Mouse (Mus musculus) CH12.LX (cell line): ENCODE measurements around the gene Cblc. TPM values are rescaled to one million over a fixed set of nuclear protein-coding genes. Genes with fewer than 3 reads are reported as not detected.

Experiments
- DNase-seq: peaks from one replicate; pipeline ENCODE4 v3.0.0-alpha.2; 2013; ENCODE audit errors: extremely low read depth
- H3K27ac ChIP-seq: 2 replicates; pipeline ENCODE4 v1.5.1; 2012; ENCODE audit warnings: low read depth, mild to moderate bottlenecking, control low read depth, moderate library complexity; ENCODE audit not compliant: insufficient read depth
- H3K27me3 ChIP-seq: replicated peaks from 2 replicates; pipeline ENCODE3; 2012; ENCODE audit warnings: inconsistent platforms
- H3K36me3 ChIP-seq, 2 experiments: replicated peaks in 1 of 2; 2 replicates each; pipeline versions ENCODE3 to v1.6.1; 2012; ENCODE audit warnings: inconsistent platforms in 1 of 2, low read length in 1 of 2, mild to moderate bottlenecking in 1 of 2, mixed read lengths in 1 of 2, moderate library complexity in 1 of 2; ENCODE audit not compliant: control insufficient read depth in 1 of 2, insufficient read depth in 1 of 2
- H3K4me1 ChIP-seq, 2 experiments: 2 replicates each; pipeline ENCODE4 v1.6.1; 2012; ENCODE audit warnings: inconsistent platforms in 1 of 2, moderate library complexity in 1 of 2; ENCODE audit not compliant: insufficient read depth in 2 of 2, control insufficient read depth in 1 of 2
- H3K4me2 ChIP-seq: 2 replicates; pipeline ENCODE4 v1.6.1; 2012; ENCODE audit warnings: low read depth, mild to moderate bottlenecking, control low read depth; ENCODE audit not compliant: poor library complexity, insufficient read depth, severe bottlenecking
- H3K4me3 ChIP-seq, 3 experiments: fragments of 150-350 bp in 1 of 3; sonication (generic) in 1 of 3; replicated peaks in 1 of 3; 2 replicates each; pipeline versions ENCODE3 to v1.5.1; 2011 to 2012; ENCODE audit warnings: low read depth in 2 of 3, low read length in 2 of 3, mild to moderate bottlenecking in 2 of 3, moderate library complexity in 2 of 3, control low read depth in 1 of 3, improper control_type of control experiment in 1 of 3, inconsistent platforms in 1 of 3, mixed read lengths in 1 of 3; ENCODE audit not compliant: poor library complexity in 1 of 3
- H3K79me2 ChIP-seq: replicated peaks from 2 replicates; pipeline ENCODE4 v1.6.1; 2012; ENCODE audit warnings: mild to moderate bottlenecking, moderate library complexity; ENCODE audit not compliant: control insufficient read depth, poor library complexity, insufficient read depth, severe bottlenecking; ENCODE audit errors: extremely low read depth
- H3K9ac ChIP-seq: 2 replicates; pipeline ENCODE4 v1.6.1; 2012; ENCODE audit warnings: low read depth, mild to moderate bottlenecking, control low read depth, moderate library complexity; ENCODE audit not compliant: insufficient read depth
- H3K9me3 ChIP-seq: replicated peaks from 2 replicates; pipeline ENCODE3; 2012; ENCODE audit warnings: low read length, inconsistent platforms, mixed read lengths
- CTCF ChIP-seq, 2 experiments: IDR thresholded peaks in 1 of 2; conservative IDR thresholded peaks in 1 of 2; 2 replicates each; pipeline ENCODE4 v1.5.1; 2011 to 2012; ENCODE audit warnings: low read depth in 2 of 2, low read length in 2 of 2, improper control_type of control experiment in 1 of 2, inconsistent platforms in 1 of 2, mild to moderate bottlenecking in 1 of 2, moderate library complexity in 1 of 2
- EP300 ChIP-seq: IDR thresholded peaks from 2 replicates; pipeline ENCODE4 v1.6.1; 2011; ENCODE audit warnings: low read length, improper control_type of control experiment
- GABPA ChIP-seq: IDR thresholded peaks from 2 replicates; pipeline ENCODE4 v1.6.1; 2012; ENCODE audit warnings: low read depth, low read length, improper control_type of control experiment, inconsistent platforms; ENCODE audit not compliant: insufficient replicate concordance
- IRF4 ChIP-seq: IDR thresholded peaks from 2 replicates; pipeline ENCODE4 v1.6.1; 2014; ENCODE audit warnings: low read depth, mild to moderate bottlenecking, inconsistent platforms, low read length, improper control_type of control experiment
- KAT2A ChIP-seq: IDR thresholded peaks from 2 replicates; pipeline ENCODE4 v1.6.1; 2012; ENCODE audit warnings: low read length, improper control_type of control experiment, inconsistent platforms; ENCODE audit not compliant: insufficient replicate concordance
- MAX ChIP-seq: IDR thresholded peaks from 2 replicates; pipeline ENCODE4 v1.6.1; 2011; ENCODE audit warnings: low read length, improper control_type of control experiment
- MYC ChIP-seq: IDR thresholded peaks from 2 replicates; pipeline ENCODE4 v1.6.1; 2011; ENCODE audit warnings: low read depth, mild to moderate bottlenecking, improper control_type of control experiment, low read length
- NRF1 ChIP-seq: IDR thresholded peaks from 2 replicates; pipeline ENCODE4 v1.6.1; 2014; ENCODE audit warnings: low read depth, mild to moderate bottlenecking, inconsistent platforms, low read length, improper control_type of control experiment, moderate library complexity
- POLR2AphosphoS2 ChIP-seq: IDR thresholded peaks from 2 replicates; pipeline ENCODE4 v1.6.1; 2011; ENCODE audit warnings: low read depth, low read length, improper control_type of control experiment
- RAD21 ChIP-seq: IDR thresholded peaks from 2 replicates; pipeline ENCODE4 v1.6.1; 2011; ENCODE audit warnings: low read depth, mild to moderate bottlenecking, low read length, improper control_type of control experiment, moderate library complexity
- SMC3 ChIP-seq: IDR thresholded peaks from 2 replicates; pipeline ENCODE4 v1.6.1; 2011; ENCODE audit warnings: low read depth, low read length, improper control_type of control experiment
- TBP ChIP-seq: conservative IDR thresholded peaks from 2 replicates; pipeline ENCODE4 v1.6.1; 2011; ENCODE audit warnings: low read depth, low read length, improper control_type of control experiment
- USF1 ChIP-seq: IDR thresholded peaks from 2 replicates; pipeline ENCODE4 v1.6.1; 2014; ENCODE audit warnings: low read depth, mild to moderate bottlenecking, inconsistent platforms, low read length, improper control_type of control experiment
- ZC3H11A ChIP-seq: IDR thresholded peaks from 2 replicates; pipeline ENCODE4 v1.6.1; 2012; ENCODE audit warnings: low read depth, mild to moderate bottlenecking, inconsistent platforms, low read length, improper control_type of control experiment
- ZMIZ1 ChIP-seq: IDR thresholded peaks from 2 replicates; pipeline ENCODE4 v1.6.1; 2012; ENCODE audit warnings: low read depth, mild to moderate bottlenecking, inconsistent platforms, low read length, improper control_type of control experiment
- ZNF384 ChIP-seq: IDR thresholded peaks from 2 replicates; pipeline ENCODE4 v1.6.1; 2012; ENCODE audit warnings: low read depth, low read length, improper control_type of control experiment, inconsistent platforms
- dilution Hi-C: fragments of 300-500 bp; cut with MboI; formaldehyde crosslinking; loops from 2 replicates; pipeline ENCODE4 v1.14.3; 2020; ENCODE audit warnings: low sequenced_read_pairs; ENCODE audit not compliant: extremely low pct_unique_long_range_greater_than_20kb, extremely low pct_ligation_motif_present
- in situ Hi-C: fragments of 300-500 bp; cut with MboI; formaldehyde crosslinking; loops from 3 replicates; pipeline ENCODE4 v1.14.3; 2019; ENCODE audit warnings: low sequenced_read_pairs, low pct_ligation_motif_present, low pct_unique_long_range_greater_than_20kb, mixed read lengths
- polyA plus RNA-seq: library from polyadenylated mRNA; unstranded; fragments of >175 nt; gene quantifications from 2 replicates; pipeline ENCODE4 v1.2.1, GENCODE M21; 2012; ENCODE audit warnings: low read depth; ENCODE audit not compliant: insufficient read length
- total RNA-seq, 2 experiments: library from RNA; depleted of rRNA; stranded (reverse); fragments of 300-350 nt in 1 of 2; fragments of >200 nt in 1 of 2; gene quantifications; 2 replicates each; pipeline ENCODE4 v1.2.3; 2012 to 2014

The Cblc gene
- total and polyA plus RNA-seq, 3 experiments: 6.4 to 30.8 (median 13.4) TPM

GRCm38 (mm10) chr7:19753587-19753986, 43.0 kb downstream of the Cblc start:
- Histone ChIP-seq H3K4me3 (no peak overlapping the region), H3K27ac (no peak overlapping the region), H3K4me2 (no peak overlapping the region), H3K4me1 (peaks cover 6 to 10% of the 10 kb centered on the region in 2 experiments), H3K36me3 (peaks cover 0 to 2% of the 10 kb centered on the region in 2 experiments), H3K79me2 (no peaks in the 10 kb centered on the region)
- in situ Hi-C loops (loop anchor here (5.0 kb wide), 1 partner anchor 34 kb away; no protein-coding TSS in a partner anchor), dilution Hi-C loops (no loop called here)
- DNase-seq: no peak
- no peak for TF ChIP-seq ZNF384
- TF ChIP-seq ZC3H11A: no peak
- no peak for TF ChIP-seq TBP
- TF ChIP-seq NRF1: no peak
- no peak for TF ChIP-seq POLR2AphosphoS2
- TF ChIP-seq ZMIZ1: no peak
- no peak for TF ChIP-seq IRF4
- TF ChIP-seq CTCF (conservative IDR thresholded peaks at IDR 0.05 in 1 of 2, IDR thresholded peaks at IDR 0.05 in 1 of 2; ENCODE audit: low read depth in 2 of 2, low read length in 2 of 2): no peak
- TF ChIP-seq SMC3: no peak
- no peak for TF ChIP-seq MAX
- TF ChIP-seq EP300: no peak
- no peak for TF ChIP-seq USF1
- TF ChIP-seq GABPA: no peak
- no peak for TF ChIP-seq MYC
- no peak for TF ChIP-seq KAT2A
- TF ChIP-seq RAD21: no peak
- TF ChIP-seq, all 38 proteins: peak for 0
- Histone ChIP-seq H3K9ac (no peak overlapping the region), H3K27me3 (peaks cover 14% of the 10 kb centered on the region), H3K9me3 (peaks cover 3% of the 10 kb centered on the region)

- Histone ChIP-seq H3K4me3 (no peak overlapping the region), H3K4me1 (peaks cover 6 to 20% of the 10 kb centered on the region in 2 experiments), H3K36me3 (no peaks in the 10 kb centered on the region), H3K27me3 (peaks cover 14% of the 10 kb centered on the region), H3K9ac (no peak overlapping the region), H3K4me2 (no peak overlapping the region), H3K9me3 (peaks cover 3% of the 10 kb centered on the region), H3K27ac (no peak overlapping the region), H3K79me2 (no peaks in the 10 kb centered on the region)
- dilution Hi-C loops (no loop called here), in situ Hi-C loops (loop anchor here (5.0 kb wide), 1 partner anchor 35 kb away; no protein-coding TSS in a partner anchor)
- TF ChIP-seq SMC3 (peak; percentile 51), RAD21 (peak; percentile 36), TBP (no peak), CTCF (conservative IDR thresholded peaks at IDR 0.05 in 1 of 2, IDR thresholded peaks at IDR 0.05 in 1 of 2; ENCODE audit: low read depth in 2 of 2, low read length in 2 of 2) (peak in 1 of 2 experiments; percentile 58; a peak in 2 of 4 replicates)
- TF ChIP-seq, all 38 proteins: peak for 3
- no peak for DNase-seq
These were observed 44.0 kb downstream of the Cblc start for GRCm38 (mm10) chr7:19752652-19753051.
